Mouse (Mus musculus) kidney, postnatal 25 days (tissue): ENCODE results near the gene Idh3b.

Experiments
- DNase-seq, 2 experiments: peaks; one replicate each; pipeline ENCODE4 v3.0.0; 2021; ENCODE audit warnings: mixed read lengths in 2 of 2

Idh3b gene

GRCm38 (mm10) chr2:130262398-130262797 lies 21.9 kb downstream of the Idh3b start:
- no peak for DNase-seq

- DNase-seq: no peak
Observed at GRCm38 (mm10) chr2:130261914-130262313, 22.4 kb downstream of the Idh3b start.

- no peak for DNase-seq
Observed at GRCm38 (mm10) chr2:130260822-130261221, 23.5 kb downstream of the Idh3b start.

- DNase-seq: no peak
Observed at GRCm38 (mm10) chr2:130256762-130257161, 27.6 kb downstream of the Idh3b start.

GRCm38 (mm10) chr2:130248226-130248625 lies 36.1 kb downstream of the Idh3b start:
- no peak for DNase-seq

- DNase-seq: peak in 1 of 2 experiments; percentile 45
Observed at GRCm38 (mm10) chr2:130246912-130247311, 37.4 kb downstream of the Idh3b start.
